Mouse (Mus musculus) frontal cortex, adult 2 months (tissue): ENCODE data around the gene Ppp3ca. TPM values are rescaled to one million over a fixed set of nuclear protein-coding genes. Genes with fewer than 3 reads are reported as not detected.
A peak's percentile ranks its signal among the peaks of the same experiment; 100 is the strongest.

Experiments used
- DNase-seq, 2 experiments: peaks; one replicate each; pipeline ENCODE4 v3.0.0; 2022; ENCODE audit warnings: low spot score in 1 of 2; ENCODE audit errors: extremely low spot score in 1 of 2
- polyA plus RNA-seq: library from polyadenylated mRNA; depleted of rRNA; stranded (reverse); fragments of >200 nt; gene quantifications from 2 replicates; pipeline ENCODE4 v1.2.3, GENCODE M21; 2012

The Ppp3ca gene
- polyA plus RNA-seq, 1 experiment = 403 TPM

DNA sequence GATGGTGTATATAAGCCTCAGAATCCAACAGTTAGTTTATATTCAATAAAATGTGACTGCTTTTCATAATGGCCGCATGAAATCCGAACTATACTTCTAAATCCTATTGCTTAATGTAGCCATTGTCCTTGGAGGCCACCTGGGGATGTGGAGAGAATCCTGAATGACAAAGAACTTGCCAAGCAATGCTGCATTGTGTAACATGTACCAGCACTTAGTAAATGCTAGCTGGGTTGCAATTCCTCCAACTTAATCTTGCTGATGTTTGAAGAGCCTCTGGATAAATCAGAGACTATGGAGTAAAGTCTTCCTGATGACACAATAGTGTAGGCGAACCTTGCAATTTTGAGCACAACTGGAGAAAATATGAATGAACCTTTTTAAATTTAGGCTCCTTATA lies 171.4 kb downstream of the Ppp3ca start:
- no peak for DNase-seq

DNA sequence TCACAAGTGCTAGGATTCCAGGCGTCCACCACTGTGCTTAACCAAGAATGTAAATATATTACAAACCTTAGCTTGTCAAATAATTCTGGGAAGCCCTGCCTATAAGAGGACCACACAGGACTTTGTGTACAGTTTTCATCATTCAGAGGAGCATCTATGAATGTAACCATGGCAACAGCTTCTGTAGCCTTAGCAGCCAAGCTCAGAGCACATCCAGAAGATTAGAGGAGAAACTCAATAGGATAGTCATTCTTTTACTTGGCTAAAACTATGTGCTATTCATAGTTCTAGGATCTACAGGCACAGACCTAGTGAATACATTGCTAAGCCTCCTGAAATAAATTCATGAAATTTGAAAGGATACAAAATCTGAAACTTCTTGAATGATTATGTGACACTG lies 172.5 kb downstream of the Ppp3ca start:
- DNase-seq = no peak

DNA sequence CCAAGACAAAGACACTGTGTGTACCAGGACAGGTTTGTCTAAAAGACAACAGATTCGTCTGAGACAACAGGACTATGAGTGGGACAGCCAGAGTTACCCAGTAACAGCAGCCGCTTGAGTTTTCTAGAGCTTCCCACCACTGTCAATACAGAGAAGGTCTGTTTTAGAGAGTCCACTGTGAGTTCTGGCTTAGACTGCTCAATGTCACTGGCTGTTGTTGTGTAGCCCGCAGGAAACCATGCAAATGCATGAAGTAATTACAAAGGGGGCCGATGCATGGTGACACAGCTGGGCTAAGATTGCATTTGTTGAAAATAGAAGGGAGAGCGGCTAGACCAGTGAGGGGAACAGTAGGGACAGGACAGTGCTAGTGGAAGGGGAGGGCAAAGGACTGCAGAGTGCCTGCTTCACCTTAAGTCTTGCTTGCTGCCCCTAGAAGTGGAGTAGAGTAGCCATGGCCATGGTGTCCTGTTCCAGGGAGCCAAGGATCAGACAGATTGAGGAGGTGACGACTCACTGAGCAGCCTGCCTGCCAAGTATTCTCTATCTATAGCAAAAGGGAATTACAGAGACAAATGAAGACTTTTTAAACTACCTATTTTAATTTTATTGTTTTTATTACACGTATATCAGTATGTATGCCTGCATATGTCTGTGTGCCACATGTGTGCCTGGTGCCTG lies 174.0 kb downstream of the Ppp3ca start:
- DNase-seq = no peak

DNA sequence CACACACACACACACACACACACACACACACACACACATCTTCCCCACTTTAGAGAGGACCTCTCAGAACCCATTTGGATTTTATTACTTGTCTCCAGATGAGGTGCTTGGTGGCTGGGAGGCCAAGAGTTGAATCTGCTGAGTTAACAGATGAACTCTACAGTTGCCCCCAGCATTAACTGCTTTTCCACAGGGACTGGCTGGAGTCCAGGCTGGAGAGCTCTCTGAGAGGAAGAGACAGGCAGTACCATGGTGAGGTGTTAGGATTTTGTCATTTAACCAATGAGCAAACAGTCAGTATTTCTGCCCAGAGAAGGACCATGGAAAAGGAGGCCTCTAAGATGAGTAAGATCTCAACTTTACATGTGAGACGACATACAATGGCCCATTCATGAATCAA lies 179.1 kb downstream of the Ppp3ca start:
- no peak for DNase-seq

DNA sequence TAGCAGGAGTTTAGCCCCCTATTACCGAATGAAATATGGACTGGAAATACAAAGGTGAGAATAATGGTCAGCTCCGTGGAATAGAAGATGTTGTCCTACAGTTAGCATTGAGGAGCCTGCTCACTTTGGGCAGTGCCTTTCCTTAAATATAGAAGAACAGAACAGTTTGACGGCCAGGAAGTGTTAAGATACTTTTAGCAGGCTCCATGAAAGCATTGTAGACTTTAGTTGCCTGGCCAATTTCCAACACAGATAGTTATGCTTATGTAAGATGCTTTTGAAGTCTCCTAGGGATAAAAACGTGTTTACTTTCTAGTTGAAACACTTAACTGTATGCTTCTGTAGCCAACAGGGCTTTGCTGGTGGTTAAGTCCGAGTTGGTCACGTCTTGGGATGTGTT lies 183.0 kb downstream of the Ppp3ca start:
- peak in 1 of 2 experiments; percentile 47 for DNase-seq

DNA sequence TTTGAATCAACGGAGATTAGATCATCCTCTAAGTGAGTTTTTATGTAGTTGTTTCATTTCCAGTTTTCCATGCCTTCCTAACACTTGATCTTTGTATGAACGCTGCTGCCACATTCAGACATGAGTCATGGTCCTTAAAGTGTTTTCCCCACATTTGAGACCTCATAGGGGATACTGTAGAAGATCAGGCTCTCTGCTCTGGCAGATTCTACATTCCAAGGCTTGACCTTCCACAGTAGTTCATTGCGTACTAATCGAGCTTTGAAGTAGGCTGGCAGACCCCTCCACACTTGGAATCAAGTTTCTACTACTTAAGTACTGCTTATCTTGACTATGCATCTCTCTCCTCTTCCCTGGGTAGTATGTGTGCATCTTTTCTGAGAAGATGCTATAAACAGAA lies 183.7 kb downstream of the Ppp3ca start:
- no peak for DNase-seq

DNA sequence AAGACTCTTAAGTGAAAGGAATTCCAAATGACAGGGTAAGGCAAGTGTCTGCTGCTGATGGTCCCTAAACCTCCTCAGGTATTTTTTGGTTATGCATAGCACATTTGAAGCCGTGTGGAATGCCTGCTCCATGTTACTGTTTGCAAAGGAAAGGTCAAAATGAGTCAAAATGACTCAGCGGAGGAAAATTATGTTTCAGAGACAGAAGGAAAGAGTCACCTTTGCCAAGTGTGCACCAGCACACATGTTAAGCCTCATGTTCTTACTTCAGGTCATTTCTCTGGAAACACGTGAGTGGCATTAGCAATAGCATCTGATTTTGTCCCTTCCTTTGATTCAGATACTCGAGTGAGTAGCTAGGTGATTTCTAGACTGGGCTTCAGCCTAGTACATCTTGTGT lies 186.1 kb downstream of the Ppp3ca start:
- no peak for DNase-seq

DNA sequence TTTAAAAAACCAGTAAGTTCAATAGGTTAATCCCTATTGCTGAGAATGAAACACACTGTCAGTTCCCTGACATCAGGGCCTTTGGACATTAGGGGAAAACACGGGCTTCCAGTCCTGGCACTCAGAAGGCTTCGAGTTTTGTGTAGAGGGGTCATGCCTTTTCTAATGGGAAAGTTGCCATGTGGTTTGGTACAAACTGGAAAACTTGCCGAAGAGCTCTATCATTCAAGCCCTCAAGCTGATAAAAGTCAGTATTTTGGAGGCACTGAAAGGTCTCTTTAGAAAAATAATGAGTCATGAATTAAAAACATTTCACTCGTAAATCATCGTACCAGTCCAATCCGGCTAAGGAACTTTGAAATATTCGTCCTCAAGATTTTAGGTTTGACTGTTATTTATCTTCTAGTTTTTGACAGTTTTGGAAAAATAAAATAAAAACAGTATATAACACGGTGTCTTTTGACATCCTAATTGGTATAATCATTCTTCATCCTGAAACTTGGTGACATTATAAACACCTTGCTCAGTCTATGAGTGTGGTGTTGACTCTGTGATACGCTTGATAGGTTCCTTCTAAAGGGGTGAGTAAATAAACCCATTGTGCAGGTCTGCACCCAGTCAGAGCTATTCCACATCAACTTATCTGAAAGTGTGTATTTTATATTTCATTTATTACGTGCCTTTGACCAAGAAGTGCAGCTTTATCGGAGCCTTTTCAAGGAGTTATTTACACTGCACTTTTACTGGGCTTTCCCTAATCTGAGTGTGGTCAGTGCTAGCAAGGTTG lies 192.3 kb downstream of the Ppp3ca start:
- DNase-seq = no peak

DNA sequence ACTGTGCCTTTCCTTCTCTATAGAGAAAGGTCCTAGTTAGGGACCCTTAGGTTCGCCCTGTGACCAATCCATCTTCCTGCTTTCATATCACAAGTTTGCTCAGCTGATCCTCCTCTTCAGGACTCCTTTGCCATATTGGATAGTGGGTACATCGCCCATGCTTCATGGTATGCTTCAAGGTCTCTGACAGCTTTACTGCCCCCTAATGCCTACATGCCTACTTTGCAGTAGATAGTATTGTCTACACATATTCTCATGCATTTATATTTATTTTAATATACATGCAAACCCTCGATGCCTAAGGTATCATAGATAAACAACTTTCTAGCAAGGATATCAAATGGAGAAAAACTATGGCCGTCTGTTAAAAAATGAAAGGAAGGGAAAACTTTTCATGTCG lies 193.2 kb downstream of the Ppp3ca start:
- DNase-seq = no peak

DNA sequence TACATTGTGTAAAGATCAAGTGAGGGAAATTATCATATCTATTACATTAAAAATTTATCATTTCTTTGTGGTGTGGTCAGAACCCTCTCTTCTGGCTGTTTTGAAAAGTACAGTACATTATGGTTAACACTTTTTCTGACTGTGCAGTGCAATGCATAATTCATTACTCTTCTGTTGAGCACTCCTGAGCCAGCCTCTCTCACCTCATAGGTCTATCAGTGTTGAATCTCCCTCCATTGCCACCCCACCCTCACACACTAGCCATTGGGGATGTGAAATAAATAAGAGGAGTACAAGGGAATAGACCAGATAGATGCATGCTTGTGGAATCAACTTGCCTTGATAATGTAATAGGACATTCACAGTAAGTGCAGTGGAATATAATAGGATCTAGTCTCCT lies 194.4 kb downstream of the Ppp3ca start:
- no peak for DNase-seq

DNA sequence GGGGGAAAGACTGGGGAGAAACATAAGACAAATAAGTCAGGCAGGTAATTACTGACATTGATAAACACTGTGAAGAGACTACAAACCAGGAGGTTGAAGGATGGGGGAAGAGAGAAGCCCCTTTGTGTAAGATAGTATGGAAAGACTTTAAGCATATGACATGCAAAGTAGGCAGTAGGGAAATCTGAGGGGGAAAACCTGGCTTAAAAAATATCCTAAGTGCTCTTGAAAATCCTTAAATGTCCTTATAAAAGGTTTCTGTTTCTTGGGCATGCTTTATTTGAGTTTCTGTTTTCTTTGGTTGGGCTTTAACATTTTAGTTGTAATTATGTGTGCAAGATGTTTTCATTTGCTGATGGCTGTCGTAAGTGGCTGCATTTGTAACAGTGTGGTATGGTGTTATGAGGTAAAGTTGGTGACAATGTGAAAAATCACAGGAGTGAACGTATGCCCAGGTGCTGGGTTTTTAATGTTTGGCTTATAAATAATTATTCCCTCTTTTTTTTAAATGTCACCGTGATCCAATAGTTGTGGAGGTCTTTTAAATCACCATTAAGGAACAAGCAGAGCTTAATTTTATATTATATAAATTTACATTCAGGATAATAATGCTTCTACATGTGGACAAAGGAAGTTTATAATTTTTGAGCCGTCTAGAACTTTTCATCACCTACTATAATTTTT lies 195.4 kb downstream of the Ppp3ca start:
- DNase-seq = no peak

DNA sequence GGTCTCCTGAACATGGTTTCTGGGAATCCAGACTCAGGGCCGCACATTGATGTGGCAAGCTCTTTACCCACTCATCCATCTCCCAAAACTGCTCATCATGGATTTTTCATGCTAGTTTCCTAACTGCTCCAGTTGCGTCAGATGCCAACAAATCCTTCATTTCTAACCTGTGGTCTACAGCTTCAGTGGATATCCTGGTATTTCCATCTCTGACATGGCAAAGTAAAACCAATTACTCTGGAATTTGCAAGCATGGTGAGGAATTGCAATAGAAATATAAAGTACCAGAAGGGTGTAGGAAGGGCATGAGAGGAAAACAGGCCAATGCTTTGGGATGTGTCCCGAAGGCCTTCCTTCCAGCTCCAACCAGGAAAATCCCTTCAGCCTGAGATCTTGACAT lies 196.2 kb downstream of the Ppp3ca start:
- DNase-seq = no peak

DNA sequence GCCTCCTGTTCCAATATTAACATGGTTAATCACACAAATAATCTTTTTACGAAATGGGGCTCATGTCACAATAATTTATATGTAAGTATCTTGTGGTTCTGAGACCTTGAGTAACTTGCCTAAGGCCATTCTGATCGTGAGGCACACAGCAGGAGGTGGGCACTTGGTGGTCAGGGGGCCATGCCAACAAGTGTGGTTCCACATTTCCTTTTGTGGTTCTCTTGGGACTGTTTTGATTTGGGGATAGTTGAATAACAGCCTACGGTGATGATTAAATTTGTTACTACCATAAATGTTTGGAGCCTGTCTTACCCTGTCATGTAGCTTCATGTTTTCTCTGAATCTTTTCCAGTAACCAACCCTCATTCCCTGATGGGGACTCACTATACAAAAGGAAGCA lies 196.6 kb downstream of the Ppp3ca start:
- no peak for DNase-seq

DNA sequence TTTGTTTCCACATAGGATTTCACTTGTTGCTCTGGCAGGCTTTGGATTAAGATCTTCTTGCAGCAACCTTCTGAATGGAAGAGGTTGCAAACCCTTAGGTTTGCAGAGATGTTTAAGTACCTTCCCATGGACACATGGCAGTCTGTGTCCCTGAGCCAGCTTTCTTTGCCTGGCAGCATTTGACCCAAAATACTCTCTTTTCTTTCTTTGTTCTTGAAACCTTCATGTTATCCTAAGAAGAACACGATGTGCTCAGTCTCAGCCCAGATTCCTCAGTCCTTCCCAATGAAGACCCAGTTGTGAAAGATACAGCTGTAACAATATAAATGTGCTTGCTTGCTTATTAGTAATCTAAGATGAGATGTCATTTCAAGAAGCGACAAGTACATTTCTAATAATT lies 197.4 kb downstream of the Ppp3ca start:
- no peak for DNase-seq

DNA sequence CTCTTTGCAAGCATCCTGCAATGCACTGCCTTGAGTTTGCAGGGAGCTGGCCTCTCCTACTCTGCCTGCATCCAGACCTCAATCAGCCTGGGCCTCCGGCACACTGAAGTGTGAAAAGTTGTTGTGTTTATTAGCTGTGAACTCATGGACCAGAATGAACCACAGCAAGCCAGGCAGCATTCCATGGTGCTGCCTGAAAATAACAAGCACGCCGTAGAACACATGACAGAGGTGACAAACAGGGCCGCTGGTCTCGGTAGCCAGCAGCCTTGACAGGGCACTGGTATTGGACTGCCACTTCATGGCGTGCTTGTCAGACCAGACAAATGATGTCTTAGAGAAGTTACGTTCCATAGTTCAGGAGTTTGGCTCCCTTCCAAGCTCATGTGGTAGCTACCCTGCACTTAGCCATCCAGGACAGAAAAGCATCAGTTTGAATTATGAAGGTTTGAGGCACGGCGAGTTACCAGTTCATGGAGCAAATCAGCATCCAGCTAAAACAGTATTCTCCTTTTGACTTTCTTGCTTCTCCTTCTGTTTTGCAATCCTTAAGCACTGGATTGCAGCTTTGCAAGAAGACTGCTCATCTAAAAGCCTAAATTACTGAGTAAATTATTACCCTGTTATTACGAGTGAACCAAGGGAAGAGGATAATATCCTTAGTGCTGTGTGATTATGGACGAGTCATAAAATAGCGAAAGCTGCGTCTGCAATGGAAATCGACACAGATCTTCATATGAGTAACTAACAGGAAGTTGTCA lies 202.0 kb downstream of the Ppp3ca start:
- DNase-seq = no peak

DNA sequence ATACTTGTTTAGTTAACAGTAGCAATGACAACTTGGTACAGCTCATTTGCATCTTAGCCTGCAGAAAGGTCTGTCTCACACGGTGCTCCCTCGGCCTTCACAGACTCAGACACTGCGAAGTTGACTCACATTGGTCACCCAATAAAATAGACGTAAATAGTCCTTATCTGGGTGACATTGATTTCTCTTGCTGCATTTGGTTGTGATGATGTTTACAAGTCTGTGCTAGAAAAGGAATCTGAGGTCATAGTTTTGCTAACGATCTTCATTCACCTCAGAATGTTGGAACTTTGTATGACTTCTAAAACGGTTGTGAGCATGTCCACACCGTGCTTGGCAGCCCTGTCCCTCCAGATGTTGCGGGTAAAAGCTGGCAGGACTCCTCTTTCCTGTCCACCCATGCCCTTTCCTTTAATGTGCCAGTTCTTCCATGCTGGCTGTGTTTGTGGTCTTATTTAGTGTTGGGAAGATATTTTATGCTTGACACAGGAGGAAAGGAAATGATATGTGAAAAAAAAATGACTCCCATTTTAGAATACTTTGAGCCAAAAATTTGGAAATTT lies 202.7 kb downstream of the Ppp3ca start:
- DNase-seq = peak in 1 of 2 experiments; percentile 30

DNA sequence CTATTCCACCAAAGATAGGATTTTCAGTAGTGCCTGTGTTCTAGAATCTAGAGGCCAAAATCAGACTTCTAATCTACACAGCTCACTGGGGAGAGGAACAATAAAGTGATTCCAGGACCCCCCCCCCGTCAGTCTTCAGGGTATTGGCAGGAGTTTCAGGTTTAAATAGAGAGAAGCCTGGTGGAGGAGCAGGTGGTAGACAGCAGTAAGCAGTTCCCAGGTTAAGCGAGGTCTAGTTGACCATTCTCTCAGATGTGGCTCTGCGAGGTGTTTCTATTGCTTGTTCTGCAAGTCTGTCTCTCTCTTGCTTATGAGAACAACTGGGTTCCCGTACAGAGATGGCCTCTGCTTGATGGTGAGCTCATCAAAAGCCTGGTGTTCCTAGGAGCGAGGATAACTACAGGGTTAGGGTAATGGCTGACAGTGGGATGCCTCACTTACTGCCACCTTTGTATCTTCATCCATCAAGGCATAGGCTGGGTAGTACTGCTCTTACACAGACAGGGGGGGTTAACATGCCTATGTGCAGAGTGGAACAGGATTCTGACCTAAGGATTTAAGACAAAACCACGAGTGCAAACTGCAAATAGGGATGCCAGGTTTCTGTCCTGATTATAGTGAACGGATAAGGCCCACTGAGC lies 204.0 kb downstream of the Ppp3ca start:
- DNase-seq = no peak

DNA sequence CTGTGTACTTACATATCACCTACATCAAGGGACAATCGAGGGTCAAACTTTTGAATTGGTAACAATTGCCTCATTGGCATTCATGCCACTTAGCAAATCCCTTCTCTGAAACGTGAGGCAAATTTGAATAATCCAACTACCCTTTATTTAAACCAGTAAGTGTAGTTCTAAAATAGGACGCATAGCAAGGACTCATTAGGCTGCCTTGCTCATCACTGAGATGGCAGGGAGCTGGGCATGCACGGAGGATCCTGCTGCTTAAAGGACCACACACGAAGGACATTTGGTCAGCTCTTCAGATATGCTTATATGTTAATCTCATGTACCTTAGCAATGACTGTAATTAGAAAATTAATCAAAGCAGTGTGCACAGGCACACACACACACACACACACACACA lies 204.6 kb downstream of the Ppp3ca start:
- no peak for DNase-seq

DNA sequence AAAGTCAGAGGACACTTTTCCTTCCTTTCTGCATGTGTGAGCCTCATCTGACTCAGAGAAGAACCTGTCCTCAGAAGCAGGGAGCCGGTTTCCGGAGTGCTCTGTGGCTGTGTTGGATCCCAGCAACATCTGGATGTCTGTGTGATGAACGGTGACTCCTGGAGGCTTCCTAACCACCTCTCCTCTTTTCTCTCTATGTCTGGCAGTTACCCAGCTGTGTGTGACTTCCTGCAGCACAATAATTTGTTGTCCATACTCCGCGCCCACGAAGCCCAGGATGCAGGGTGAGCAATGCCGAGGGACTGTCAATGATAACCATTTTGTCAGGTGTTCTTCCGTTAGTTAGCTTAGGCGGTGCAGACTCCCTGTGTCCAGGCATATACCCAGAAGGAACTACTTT lies 217.8 kb downstream of the Ppp3ca start:
- no peak for DNase-seq

DNA sequence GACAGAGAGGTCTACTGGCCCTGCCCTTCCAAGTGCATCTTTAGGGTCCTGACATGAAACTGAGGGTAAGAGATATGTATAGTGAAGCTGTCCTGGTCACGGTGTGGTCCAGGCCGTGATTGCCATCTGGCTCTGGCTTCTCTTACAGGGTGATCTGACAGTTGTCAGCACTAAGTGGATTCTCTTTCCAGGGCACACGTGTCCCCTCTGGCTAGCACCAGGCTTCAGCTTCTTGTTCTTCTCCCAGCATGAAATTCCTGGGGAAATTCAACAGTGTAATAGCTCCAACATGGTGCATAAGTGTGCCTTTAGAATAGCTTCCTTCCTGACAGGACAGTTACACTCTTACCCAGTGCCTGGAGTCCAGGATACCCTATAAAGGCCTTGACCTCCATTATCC lies 222.2 kb downstream of the Ppp3ca start:
- no peak for DNase-seq
